Mouse (Mus musculus) adrenal gland, postnatal 36 days (tissue): ENCODE data around the gene Gins2. TPM values are rescaled to one million over a fixed set of nuclear protein-coding genes. Genes with fewer than 3 reads are reported as not detected.

ENCODE experiments used
- DNase-seq, 2 experiments: peaks; one replicate each; pipeline ENCODE4 v3.0.0; 2021; ENCODE audit warnings: mixed read lengths in 1 of 2
- total RNA-seq, 2 experiments: library from RNA; stranded (reverse); gene quantifications; 2 replicates each; pipeline ENCODE4 v1.2.3; 2021

Gins2 gene
- total RNA-seq, 2 experiments from 2014 or later: 6.3 to 11.0 TPM

DNA sequence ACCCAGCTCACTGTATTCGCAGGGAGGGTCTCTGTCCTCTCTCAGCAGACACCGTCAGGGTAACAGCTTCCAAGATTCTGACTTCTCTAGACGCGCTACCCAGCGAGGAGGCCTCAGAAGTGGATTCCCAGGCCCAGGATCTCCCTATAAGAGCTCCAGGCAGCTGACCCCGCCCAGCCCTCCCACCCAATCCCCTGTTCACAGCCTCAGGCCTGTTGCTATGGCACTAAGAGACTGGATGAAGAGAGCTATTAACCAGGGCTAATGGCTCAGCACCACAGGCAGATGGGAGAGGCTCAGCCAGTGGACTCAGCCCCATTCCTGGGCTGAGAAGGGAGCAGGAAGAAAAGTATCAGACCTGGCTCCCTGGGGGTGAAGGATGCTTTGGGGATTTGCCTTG lies 13.6 kb upstream of the Gins2 start:
- no peak for DNase-seq

DNA sequence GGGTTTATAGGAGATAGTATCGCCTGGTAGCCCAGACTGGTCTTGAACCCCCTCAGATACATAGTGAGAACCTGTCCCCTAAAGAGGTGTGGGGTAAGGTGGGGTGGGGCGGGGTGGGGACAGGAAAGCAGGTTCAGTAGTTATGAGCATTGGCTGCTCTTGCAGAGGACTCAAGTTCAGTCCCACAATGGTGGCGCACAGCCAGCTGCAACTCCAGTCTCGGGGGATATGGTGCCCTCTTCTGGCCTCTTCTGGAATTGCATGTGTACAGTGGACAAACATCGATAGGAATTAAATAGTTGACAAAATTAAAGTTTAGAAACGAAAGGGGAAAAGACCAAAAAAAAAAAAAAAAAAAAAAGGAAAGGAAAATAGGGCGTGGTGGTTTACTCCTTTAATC lies 10.4 kb upstream of the Gins2 start:
- DNase-seq: peak; percentile 85 to 88

DNA sequence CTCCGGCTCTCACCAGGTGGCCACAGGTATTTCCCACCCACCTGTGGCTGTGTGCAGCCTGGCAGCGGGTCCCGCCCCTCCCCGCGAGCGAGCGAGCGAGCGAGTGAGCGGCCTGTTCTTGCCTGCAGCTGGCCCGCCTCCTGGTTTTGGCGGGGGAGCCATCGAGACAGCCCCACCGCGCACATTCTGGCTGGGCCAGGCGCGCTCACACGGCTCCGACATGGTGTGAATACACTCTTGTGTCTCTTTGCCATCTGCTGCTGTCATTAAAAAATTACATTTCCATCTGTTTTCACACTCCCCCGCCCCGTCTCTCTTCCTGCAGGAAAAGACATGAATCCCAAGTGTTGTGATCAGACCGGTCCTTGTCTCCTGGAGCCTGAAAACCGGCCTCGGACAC lies 9.5 kb upstream of the Gins2 start:
- no peak for DNase-seq

DNA sequence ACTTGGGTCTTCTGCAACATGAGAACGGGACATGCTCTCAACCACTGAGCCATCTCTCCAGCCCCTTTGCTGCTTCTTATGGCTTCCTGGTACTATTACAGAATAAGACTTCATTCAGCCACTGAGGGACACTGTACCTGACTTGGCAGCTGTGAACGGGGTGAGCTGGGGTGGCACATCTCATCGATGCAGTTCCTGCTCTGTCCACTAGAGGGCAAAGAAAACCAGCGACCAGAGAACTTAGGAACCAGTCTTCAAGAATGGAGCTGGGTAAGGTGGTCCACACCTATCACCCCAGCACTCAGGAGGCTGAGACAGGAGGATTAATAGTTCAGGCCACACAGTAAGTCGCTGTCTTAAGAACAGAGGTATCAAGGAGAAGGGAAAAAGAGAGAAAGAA lies 6.9 kb upstream of the Gins2 start:
- peak; percentile 36 to 64 for DNase-seq

DNA sequence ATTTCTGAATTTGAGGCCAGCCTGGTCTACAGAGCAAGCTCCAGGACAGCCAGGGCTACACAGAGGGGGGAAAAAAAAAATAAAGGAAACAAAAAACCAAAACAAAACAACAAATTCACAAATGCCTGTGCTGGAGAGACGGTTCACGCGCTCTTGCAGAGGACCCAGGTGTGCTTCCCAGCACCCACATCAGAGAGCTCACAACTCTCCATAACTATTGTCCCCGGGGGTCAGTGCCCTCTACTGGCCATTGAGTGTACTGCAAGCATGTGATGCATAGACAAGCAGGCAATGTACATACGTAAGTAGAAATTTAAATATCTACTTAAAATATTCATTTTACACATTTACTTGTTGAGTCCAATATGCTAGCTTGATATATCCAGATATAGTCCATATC lies 5.5 kb upstream of the Gins2 start:
- DNase-seq: no peak

GRCm38 (mm10) chr8:120591587-120592292 lies 2.6 kb upstream of the Gins2 start:
- DNase-seq: no peak

DNA sequence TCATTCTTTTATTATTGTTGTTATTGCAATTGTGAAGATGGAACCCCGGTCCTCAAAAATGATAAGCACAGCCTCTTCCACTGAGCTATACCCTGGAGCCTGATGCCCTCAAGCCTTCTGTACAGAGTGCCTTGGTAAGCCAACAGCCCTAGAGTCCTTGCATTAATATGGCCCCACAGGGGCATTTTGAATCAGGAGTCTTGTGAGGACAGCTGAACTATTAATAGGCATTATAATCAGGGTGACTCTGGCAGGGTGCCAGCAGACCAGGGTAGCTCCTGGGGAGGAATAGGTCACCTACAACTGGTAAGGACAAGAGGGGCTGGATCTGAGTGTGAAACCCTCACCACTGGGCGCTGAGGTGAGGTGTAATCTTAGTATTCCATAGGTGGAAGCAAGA lies 817 bp upstream of the Gins2 start:
- DNase-seq: no peak

GRCm38 (mm10) chr8:120585521-120585920 lies 3.6 kb downstream of the Gins2 start:
- DNase-seq: no peak

DNA sequence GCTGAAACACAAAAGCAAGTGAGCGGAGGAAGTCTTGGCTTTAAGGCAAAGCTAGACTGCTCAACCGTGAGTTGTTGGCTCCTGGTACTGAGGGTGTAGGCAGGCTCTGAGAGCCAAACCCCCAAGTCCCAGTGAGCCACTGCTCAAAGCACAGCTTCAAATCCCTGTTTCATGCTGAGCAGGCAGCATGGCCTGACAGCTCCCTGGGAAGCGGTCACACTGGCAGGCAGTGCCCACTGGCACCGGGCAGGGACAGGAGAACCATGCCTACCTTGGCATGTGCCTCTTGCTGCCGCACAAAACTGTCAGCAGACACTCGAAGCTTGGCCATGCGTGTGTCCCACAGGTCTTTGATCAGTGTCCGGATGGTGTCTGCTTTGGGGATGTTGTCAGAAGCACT lies 7.3 kb downstream of the Gins2 start:
- DNase-seq: no peak

GRCm38 (mm10) chr8:120581329-120581728 lies 7.8 kb downstream of the Gins2 start:
- DNase-seq: no peak

DNA sequence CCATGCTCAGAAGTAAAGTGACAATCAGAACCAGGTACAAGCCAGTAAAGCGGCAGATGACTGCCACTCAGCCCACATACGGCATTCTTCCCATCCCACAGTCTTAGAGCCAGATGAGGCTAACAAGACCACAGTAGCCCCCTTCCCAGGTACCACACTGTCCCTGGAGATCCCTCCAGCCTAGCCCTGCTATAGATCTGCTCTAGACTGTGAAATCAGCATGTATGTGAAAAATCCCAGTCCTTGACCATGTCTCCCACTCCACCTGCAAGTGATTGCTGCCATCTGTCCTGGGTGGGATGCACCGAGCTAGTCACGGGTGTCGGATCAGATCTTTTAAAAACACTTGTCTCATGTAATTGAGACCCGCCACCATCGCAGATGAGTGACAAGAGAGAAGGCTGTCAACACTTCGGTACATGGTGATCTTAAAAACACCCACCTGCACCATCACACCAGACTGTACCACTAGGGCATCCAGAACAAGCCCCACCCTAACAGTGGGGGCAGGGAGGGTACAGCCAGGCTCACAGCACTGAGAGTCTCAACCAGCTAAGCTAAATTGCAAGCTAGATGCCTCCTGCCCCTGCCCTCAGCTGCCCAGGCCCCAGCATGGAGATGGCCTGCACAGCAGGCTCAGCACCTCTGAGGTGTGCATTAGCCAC lies 8.6 kb downstream of the Gins2 start:
- no peak for DNase-seq

GRCm38 (mm10) chr8:120577821-120578220 lies 11.3 kb downstream of the Gins2 start:
- DNase-seq: no peak

DNA sequence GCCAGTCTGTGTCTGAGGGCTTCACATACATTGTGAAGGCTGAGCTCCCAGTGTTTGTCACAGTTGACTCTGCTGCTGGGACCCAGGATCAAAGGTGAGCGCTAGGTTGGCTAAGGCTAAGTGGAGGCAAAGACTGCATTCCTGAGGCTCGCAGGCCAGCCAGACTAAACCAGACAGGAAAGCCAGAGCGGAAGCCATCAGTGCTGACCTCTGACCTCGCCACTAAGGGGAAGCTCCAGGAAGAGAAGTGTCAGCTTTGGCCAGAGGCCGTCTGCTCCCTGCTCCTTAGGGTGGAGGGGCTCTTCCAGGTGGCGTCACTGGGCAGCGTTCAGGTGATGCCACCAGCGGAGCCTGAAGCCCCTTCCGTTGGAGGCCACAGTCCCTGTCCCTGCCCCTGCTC lies 13.3 kb downstream of the Gins2 start:
- DNase-seq: peak; percentile 43 to 53

- peak; percentile 71 to 78 for DNase-seq
Observed at GRCm38 (mm10) chr8:120574941-120575340, 14.2 kb downstream of the Gins2 start.

DNA sequence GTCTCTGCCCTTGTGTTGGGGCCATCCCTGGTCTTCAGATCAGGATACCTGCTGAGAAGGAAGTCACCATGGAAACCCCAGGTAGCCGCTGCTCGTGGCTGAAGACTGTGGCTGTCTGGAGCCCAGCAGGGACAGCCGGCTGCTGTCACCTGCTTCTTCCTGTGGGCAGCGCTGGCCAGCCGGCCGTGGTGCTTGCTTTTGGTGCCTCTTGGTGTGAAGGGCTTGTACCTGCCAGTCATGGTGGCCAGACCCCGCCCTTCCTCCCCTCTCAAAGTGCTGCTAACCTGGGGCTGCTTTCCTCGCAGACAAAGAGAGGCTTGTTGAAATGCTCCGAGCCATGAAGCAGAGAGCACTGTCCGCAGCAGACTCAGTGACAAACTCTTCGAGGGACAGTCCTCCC lies 15.2 kb downstream of the Gins2 start:
- DNase-seq: no peak

DNA sequence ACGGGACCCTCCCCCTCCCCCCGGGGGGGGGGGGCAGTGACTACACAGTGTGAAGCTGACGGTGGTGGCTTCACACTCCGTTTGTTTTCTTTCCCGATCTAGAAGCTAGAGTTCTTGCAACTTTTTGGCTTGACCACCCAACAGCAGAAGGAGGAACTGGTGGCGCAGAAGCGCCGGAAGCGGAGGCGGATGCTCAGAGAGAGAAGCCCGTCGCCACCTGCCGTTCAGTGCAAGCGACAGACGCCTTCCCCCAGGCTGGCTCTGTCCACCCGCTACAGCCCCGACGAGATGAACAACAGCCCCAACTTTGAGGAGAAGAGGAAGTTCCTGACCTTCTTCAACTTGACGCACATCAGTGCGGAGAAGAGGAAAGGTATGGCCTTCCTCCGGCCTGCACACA lies 16.6 kb downstream of the Gins2 start:
- no peak for DNase-seq

DNA sequence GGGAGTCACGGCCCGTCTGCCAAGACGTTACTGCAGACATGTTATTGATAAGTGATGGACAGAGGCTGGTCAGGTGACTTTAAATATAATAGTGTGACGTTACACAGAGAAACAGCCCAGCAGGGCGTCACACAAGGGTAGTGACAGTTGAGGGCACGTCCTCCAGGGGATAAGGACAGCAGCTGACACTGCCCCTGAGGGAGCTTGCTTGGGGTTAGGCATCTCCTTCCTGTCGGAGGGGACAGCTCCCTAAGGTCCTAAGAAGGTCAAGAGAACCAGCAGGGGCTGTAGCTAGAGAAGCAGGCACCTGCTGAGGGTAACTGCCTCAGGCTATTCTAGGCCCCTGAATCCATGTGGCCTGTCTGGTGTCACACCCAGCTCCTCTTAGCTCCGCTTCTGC lies 17.5 kb downstream of the Gins2 start:
- DNase-seq: no peak

GRCm38 (mm10) chr8:120569939-120570715 lies 19.0 kb downstream of the Gins2 start:
- DNase-seq: peak; percentile 79 to 87

DNA sequence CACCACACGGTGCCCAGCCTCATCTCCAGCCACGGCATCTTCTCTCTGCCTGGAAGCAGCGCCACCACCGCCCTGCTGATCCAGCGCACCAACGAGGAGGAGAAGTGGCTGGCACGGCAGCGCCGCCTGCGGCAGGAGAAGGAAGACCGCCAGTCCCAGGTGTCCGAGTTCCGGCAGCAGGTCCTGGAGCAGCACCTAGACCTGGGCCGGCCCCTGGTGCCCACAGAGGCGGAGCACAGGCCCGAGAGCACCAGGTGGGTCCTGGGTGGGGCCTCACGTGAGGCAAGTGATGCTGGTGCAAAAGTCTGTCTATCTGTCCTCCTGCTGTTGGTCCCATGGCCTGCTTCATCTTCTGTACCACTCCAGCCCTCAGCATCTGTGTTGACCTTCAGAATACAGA lies 20.0 kb downstream of the Gins2 start:
- no peak for DNase-seq

DNA sequence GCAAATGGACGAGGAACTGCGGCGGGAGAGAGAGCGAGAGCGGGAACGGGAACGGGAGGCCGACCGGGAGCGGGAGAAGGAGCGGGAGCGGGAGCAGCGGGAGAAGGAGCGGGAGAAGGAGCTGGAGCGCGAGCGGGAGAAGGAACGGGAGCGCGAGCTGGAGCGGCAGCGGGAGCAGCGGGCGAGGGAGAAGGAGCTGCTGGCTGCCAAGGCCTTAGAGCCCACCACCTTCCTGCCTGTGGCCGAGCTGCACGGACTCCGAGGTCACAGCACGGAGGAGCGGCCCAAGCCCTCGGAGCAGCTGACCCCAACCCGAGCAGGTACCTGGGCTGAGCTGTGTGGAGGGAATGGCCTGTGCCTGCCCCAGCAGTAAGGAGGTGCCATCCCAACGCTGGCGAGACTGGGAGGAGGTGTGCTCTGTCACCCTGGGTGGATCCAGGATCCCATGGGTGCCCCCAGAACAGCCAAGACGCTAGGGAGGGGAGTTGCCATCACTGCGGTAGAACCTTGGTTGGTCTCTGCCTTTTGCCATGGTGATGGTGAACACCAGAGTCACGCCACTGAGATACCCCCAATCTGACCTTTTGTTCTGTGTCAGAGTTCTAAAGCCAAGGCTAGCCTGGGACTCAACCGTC lies 20.8 kb downstream of the Gins2 start:
- DNase-seq: no peak

DNA sequence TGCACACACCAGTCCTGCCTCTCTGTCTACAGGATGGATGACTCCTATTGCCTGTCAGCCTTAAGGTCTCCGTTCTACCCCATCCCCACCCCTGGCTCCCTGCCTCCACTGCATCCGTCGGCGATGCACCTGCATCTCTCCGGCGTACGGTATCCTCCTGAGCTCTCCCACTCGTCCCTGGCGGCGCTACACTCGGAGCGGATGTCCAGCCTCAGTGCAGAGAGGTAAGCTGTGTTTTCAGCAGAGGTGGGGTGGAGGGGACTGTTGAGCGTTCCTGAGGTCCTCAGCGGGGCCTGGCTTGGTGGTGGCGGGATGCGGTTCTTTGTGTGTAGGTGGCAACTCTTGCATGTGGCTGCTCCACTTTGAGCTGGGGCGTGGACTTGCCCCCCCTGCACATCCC lies 21.4 kb downstream of the Gins2 start:
- no peak for DNase-seq

DNA sequence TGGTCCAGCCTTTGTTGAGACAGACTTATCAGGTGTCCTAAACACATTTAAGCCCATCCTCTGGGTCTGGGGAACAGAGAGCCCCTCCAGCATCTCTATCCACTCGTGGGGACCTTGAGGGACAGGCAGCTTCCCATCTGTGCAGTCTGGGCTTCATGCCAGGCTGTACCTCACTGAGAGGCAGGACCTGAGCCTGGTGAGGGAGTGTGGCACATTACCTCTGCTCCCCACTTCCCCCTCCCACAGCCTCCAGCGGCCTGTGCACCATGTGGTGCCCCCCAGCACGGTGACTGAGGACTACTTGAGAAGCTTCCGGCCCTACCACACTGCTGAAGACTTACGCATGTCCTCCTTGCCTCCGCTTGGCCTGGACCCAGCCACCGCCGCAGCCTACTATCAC lies 22.4 kb downstream of the Gins2 start:
- no peak for DNase-seq

GRCm38 (mm10) chr8:120565151-120565711 lies 23.9 kb downstream of the Gins2 start:
- no peak for DNase-seq
